Mouse (Mus musculus) limb, embryonic 14.5 days (tissue): ENCODE data around the gene Slco2b1. TPM values are rescaled to one million over a fixed set of nuclear protein-coding genes. Genes with fewer than 3 reads are reported as not detected.

ENCODE experiments used
- ATAC-seq: fragments of 200-750 bp; cut with Nextera tagmentation; 2 replicates; pipeline ENCODE4 v1.8.0; 2017; ENCODE audit warnings: low read depth, moderate number of reproducible peaks, moderate TSS enrichment; ENCODE audit not compliant: low FRiP score
- DNase-seq: peaks from one replicate; pipeline ENCODE4 v3.0.0-alpha.2; 2015; ENCODE audit warnings: low spot score
- H3K27ac ChIP-seq: fragments of 300-500 bp; sonication (generic); replicated peaks from 2 replicates; pipeline ENCODE4 v1.5.1; 2014; ENCODE audit warnings: low read depth, mild to moderate bottlenecking, low read length, moderate library complexity, mixed read lengths
- H3K27me3 ChIP-seq: fragments of 300-500 bp; sonication (generic); 2 replicates; pipeline ENCODE4 v1.6.1; 2014; ENCODE audit warnings: low read length, mixed read lengths; ENCODE audit not compliant: control insufficient read depth, insufficient read depth
- H3K36me3 ChIP-seq: fragments of 300-500 bp; sonication (generic); 2 replicates; pipeline ENCODE4 v1.6.1; 2014; ENCODE audit warnings: mild to moderate bottlenecking, low read length, moderate library complexity, mixed read lengths; ENCODE audit not compliant: control insufficient read depth, insufficient read depth
- H3K4me1 ChIP-seq: fragments of 300-500 bp; sonication (generic); 2 replicates; pipeline ENCODE4 v1.6.1; 2014; ENCODE audit warnings: antibody characterized with exemption, low read length, mixed read lengths; ENCODE audit not compliant: control insufficient read depth, insufficient read depth
- H3K4me2 ChIP-seq: fragments of 300-500 bp; sonication (generic); replicated peaks from 2 replicates; pipeline ENCODE4 v1.6.1; 2014; ENCODE audit warnings: low read depth, mild to moderate bottlenecking, low read length, moderate library complexity; ENCODE audit not compliant: severe bottlenecking
- H3K4me3 ChIP-seq: fragments of 300-500 bp; sonication (generic); replicated peaks from 2 replicates; pipeline ENCODE4 v1.5.1; 2014; ENCODE audit warnings: low read length
- H3K9ac ChIP-seq: fragments of 300-500 bp; sonication (generic); 2 replicates; pipeline ENCODE4 v1.6.1; 2014; ENCODE audit warnings: mild to moderate bottlenecking, low read depth, low read length, moderate library complexity; ENCODE audit not compliant: severe bottlenecking
- H3K9me3 ChIP-seq: fragments of 300-500 bp; sonication (generic); 2 replicates; pipeline ENCODE4 v1.6.1; 2016; ENCODE audit warnings: low read length; ENCODE audit not compliant: control insufficient read depth
- POLR2A ChIP-seq: fragments of 200-500 bp; IDR thresholded peaks from 2 replicates; pipeline ENCODE4 v1.8.0; 2012; ENCODE audit warnings: inconsistent platforms, mild to moderate bottlenecking, moderate library complexity, borderline replicate concordance; ENCODE audit not compliant: insufficient read depth, insufficient read length; ENCODE audit errors: extremely low read depth
- WGBS: fragments of 180-500 bp; shearing (Covaris S2); extraction: QIAGEN DNeasy Blood & Tissue Kit; methylation state at CpG from one replicate; pipeline ENCODE4 v1.1.7; 2014; 5-methylcytosine and 5-hydroxymethylcytosine counted together
- polyA plus RNA-seq, 2 experiments: library from polyadenylated mRNA; depleted of rRNA in 1 of 2; stranded (reverse) in 1 of 2; unstranded in 1 of 2; fragments of >200 nt; fragmentation: Nextera tagmentation in 1 of 2; extraction: Ambion mirVana in 1 of 2; gene quantifications; 2 replicates each; pipeline versions ENCODE4 v1.2.1 to v1.2.3; 2012 to 2014

Slco2b1 gene
- polyA plus RNA-seq, 2 experiments: 3.2 to 4.7 TPM

DNA sequence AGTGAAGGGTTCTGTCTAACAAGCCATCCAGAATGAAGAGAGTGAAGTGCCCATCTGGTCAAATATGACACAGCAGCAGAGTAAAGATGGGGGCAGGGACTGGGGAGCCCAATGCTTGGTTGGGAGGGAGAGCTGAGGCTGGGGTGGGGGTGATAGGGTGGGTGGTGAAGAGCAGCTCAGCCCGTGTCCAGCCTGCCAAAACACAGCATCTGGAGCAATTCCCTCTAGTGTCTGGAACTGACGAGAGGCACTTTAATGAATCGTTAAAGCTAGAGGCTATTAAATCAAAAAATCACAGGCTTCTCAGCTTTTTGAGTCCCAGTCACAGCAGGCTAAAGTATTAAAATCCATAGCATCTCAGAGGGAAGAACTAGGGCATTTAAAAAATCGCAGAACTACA is 61.6 kb downstream of the Slco2b1 start:
- 37% methylated on average over 4 of the region's 4 CpGs for WGBS
- ATAC-seq (no peak), DNase-seq (no peak)
- Histone ChIP-seq H3K27me3 (no peaks in the 10 kb centered on the region), H3K4me3 (no peak overlapping the region), H3K27ac (no peak overlapping the region), H3K4me1 (no peaks in the 10 kb centered on the region), H3K36me3 (no peaks in the 10 kb centered on the region), H3K9ac (no peak overlapping the region), H3K9me3 (no peaks in the 10 kb centered on the region), H3K4me2 (no peak overlapping the region)
- TF ChIP-seq POLR2A: no peak

- DNase-seq (peak; percentile 86), ATAC-seq (no peak)
- no peak for TF ChIP-seq POLR2A
- 5% methylated on average over 6 of the region's 6 CpGs for WGBS
- Histone ChIP-seq H3K4me3 (no peak overlapping the region), H3K9me3 (no peaks in the 10 kb centered on the region), H3K9ac (no peak overlapping the region), H3K27me3 (no peaks in the 10 kb centered on the region), H3K36me3 (no peaks in the 10 kb centered on the region), H3K4me2 (no peak overlapping the region), H3K4me1 (no peaks in the 10 kb centered on the region), H3K27ac (no peak overlapping the region)
Measured at GRCm38 (mm10) chr7:99648623-99649022, 62.5 kb downstream of the Slco2b1 start.

DNA sequence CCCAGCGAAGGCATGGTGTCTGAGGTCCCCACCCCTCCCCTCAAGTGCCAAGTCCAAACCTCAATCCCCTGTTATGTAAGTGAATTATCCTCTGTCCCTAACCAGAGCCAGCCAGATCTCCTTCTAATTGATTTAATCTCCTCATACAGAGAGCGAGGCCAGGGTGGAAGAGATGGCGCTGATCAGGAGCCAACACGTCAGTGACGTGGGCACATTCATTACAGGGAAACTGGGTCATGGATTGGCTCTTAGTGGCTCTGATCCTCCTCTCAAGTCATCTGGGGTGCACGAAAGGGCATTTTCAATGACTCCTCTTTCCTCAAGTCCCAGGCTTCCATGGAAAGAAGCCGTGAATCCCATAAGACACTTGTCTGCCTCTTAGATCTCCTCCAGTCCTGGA is 66.4 kb downstream of the Slco2b1 start:
- Histone ChIP-seq H3K4me2 (no peak overlapping the region), H3K4me1 (no peaks in the 10 kb centered on the region), H3K4me3 (no peak overlapping the region), H3K9me3 (no peaks in the 10 kb centered on the region), H3K9ac (no peak overlapping the region), H3K36me3 (no peaks in the 10 kb centered on the region), H3K27me3 (no peaks in the 10 kb centered on the region), H3K27ac (no peak overlapping the region)
- no peak for DNase-seq
- 78% methylated on average over 7 of the region's 7 CpGs for WGBS
- no peak for TF ChIP-seq POLR2A
- no peak for ATAC-seq

DNA sequence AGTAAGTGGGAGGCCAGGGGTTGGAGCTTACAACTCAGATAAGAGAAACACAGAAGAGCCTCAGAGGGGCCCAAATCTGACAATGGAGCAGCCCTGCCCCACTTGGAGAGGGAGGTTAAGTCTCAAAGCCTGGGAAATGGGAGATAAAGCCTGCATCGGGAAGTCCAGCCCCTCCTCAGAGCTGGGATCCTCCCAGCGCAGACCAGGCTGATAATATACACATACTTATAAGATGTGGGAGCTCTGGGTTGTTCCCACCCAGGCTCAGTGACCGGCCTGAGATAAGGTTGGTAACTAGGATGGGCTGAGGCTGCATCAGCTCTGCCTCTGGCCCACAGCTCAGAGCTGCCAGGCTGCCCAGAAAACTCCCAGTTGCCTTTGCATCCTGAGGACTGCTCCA is 69.1 kb downstream of the Slco2b1 start:
- no peak overlapping the region for H3K27ac ChIP-seq
- DNase-seq (no peak), ATAC-seq (no peak)
- no peak overlapping the region for H3K4me2 ChIP-seq
- H3K4me1 ChIP-seq: no peaks in the 10 kb centered on the region
- H3K9ac ChIP-seq: no peak overlapping the region
- 63% methylated on average over 3 of the region's 3 CpGs for WGBS
- no peak overlapping the region for H3K4me3 ChIP-seq
- no peaks in the 10 kb centered on the region for H3K9me3 ChIP-seq
- no peaks in the 10 kb centered on the region for H3K27me3 ChIP-seq
- no peaks in the 10 kb centered on the region for H3K36me3 ChIP-seq
- no peak for TF ChIP-seq POLR2A

GRCm38 (mm10) chr7:99641245-99641644 is 69.9 kb downstream of the Slco2b1 start:
- Histone ChIP-seq H3K27me3 (no peaks in the 10 kb centered on the region), H3K36me3 (no peaks in the 10 kb centered on the region), H3K4me1 (no peaks in the 10 kb centered on the region), H3K9me3 (no peaks in the 10 kb centered on the region), H3K4me3 (no peak overlapping the region), H3K4me2 (no peak overlapping the region), H3K27ac (no peak overlapping the region), H3K9ac (no peak overlapping the region)
- ATAC-seq (no peak), DNase-seq (no peak)
- no peak for TF ChIP-seq POLR2A
- 37% methylated on average over 4 of the region's 4 CpGs for WGBS
